Mouse (Mus musculus): ENCODE measurements around the gene Stam2. TPM values are rescaled to one million over a fixed set of nuclear protein-coding genes. Genes with fewer than 3 reads are reported as not detected.
A peak's percentile ranks its signal among the peaks of the same experiment; 100 is the strongest.

The Stam2 gene
- total and polyA plus RNA-seq, 3 experiments = 9.3 to 25.8 (median 23.0) TPM

DNA sequence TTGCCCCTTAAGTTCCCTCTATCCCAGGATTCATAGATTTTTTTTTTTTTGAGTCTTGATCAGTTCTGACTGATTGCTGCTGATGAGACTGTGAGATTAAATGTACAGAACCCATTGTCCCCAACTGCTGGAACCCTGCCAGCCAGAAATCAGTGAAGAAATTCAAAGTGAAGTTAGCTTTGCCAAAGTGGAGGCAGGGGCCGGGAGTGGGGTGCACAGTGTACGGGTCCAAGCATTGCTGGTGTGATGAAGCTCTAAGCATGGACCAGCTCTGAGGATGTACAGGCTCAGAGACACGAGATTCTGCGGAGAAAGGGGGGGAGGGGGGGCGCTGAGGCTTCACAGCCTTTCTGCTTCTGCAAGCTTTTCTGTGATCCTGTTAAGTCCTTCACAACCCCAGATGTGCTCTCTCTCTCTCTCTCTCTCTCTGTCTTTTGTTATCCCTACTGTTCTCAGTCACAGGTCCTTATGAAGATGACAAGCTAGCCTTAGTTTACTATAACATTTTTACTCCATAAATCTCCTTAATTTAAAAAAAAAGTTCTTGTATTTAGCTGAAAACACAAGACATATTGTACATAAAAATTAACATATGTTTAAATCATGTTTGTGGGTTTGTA, 30.8 kb upstream of the Stam2 start:
- Histone ChIP-seq H3K9me3 (replicated peaks) (no peaks in the 10 kb centered on the region), H3K4me3 (ENCODE audit: low read depth, low read length) (no peak overlapping the region), H3K36me3 (replicated peaks) (no peaks in the 10 kb centered on the region), H3K4me1 (ENCODE audit: insufficient read depth, low read depth, low read length) (no peaks in the 10 kb centered on the region), H3K27me3 (ENCODE audit: insufficient read depth, low read length) (peaks cover 3% of the 10 kb centered on the region; the same call in 1 of the 2 replicates)
- TF ChIP-seq CTCF (IDR thresholded peaks at IDR 0.05; ENCODE audit: low read depth, low read length) = no peak
- no peak for TF ChIP-seq GATA1 (IDR thresholded peaks at IDR 0.05; ENCODE audit: borderline replicate concordance, low read length)
- no peak for TF ChIP-seq POLR2AphosphoS5 (IDR thresholded peaks at IDR 0.05; ENCODE audit: insufficient replicate concordance, low read depth, low read length)
- no peak for TF ChIP-seq GATA2 (IDR thresholded peaks at IDR 0.05; ENCODE audit: borderline replicate concordance, low read depth, low read length)
- no peak for TF ChIP-seq TAL1 (conservative IDR thresholded peaks at IDR 0.05; ENCODE audit: low read depth, low read length)
- ATAC-seq (ENCODE audit: extremely low read depth, insufficient number of reproducible peaks, low FRiP score, poor library complexity, severe bottlenecking) (no peak), DNase-seq (ENCODE audit: low spot score) (no peak)

DNA sequence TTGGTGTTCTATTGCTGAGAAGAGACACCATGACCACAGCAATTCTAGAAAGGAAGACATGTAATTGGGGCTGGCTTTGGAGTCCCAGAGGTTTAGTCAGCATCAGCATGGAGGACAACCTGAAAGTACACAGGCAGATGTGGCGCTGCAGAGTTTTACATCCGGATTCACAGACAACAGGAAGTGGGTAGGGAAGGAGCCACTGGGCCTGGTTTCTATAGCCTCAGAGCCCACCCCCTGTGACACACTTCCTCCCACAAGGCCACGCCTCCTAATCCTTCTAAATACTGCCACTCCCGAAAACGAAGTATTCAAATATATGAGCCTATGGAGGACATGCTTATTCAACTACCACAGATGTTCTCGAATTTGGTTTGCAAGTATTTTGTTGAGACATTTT, 23.0 kb upstream of the Stam2 start:
- no peak for DNase-seq (ENCODE audit: low spot score)
- Histone ChIP-seq H3K4me1 (ENCODE audit: insufficient read depth, low read depth, low read length) (no peaks in the 10 kb centered on the region), H3K9me3 (replicated peaks) (0 out of 2 replicates have a peak, but pooled peaks cover 3% of the 10 kb centered on the region), H3K4me3 (ENCODE audit: low read depth, low read length) (no peak overlapping the region), H3K36me3 (replicated peaks) (no peaks in the 10 kb centered on the region), H3K27me3 (ENCODE audit: insufficient read depth, low read length) (no peaks in the 10 kb centered on the region)
- ATAC-seq (ENCODE audit: extremely low read depth, insufficient number of reproducible peaks, low FRiP score, poor library complexity, severe bottlenecking) = no peak
- TF ChIP-seq GATA2 (IDR thresholded peaks at IDR 0.05; ENCODE audit: borderline replicate concordance, low read depth, low read length) (no peak), CTCF (IDR thresholded peaks at IDR 0.05; ENCODE audit: low read depth, low read length) (no peak), GATA1 (IDR thresholded peaks at IDR 0.05; ENCODE audit: borderline replicate concordance, low read length) (no peak), TAL1 (conservative IDR thresholded peaks at IDR 0.05; ENCODE audit: low read depth, low read length) (no peak), POLR2AphosphoS5 (IDR thresholded peaks at IDR 0.05; ENCODE audit: insufficient replicate concordance, low read depth, low read length) (no peak)

DNA sequence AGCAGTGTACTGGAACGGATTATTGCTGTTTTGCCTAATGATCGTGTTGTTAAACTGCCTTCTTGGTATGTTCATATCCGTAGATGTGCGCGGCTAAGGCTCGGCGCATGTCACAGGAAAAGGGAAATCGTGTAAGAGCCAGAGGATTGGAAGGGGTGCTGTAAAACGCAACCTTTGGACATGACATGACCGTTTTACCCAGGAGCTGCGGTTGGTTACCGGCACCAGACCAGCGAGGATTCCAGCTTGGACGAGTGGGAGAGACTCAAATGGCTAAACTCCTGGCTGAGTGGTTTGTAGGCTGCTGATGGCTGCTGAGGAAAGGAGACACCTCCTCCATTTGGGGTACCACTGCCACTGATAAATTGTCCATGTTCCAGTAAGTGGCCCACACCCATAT, 21.8 kb upstream of the Stam2 start:
- no peaks in the 10 kb centered on the region for H3K4me1 ChIP-seq (ENCODE audit: insufficient read depth, low read depth, low read length)
- no peak for TF ChIP-seq POLR2AphosphoS5 (IDR thresholded peaks at IDR 0.05; ENCODE audit: insufficient replicate concordance, low read depth, low read length)
- no peak for TF ChIP-seq TAL1 (conservative IDR thresholded peaks at IDR 0.05; ENCODE audit: low read depth, low read length)
- no peak for TF ChIP-seq GATA1 (IDR thresholded peaks at IDR 0.05; ENCODE audit: borderline replicate concordance, low read length)
- TF ChIP-seq GATA2 (IDR thresholded peaks at IDR 0.05; ENCODE audit: borderline replicate concordance, low read depth, low read length) = no peak
- TF ChIP-seq CTCF (IDR thresholded peaks at IDR 0.05; ENCODE audit: low read depth, low read length) = no peak
- H3K9me3 ChIP-seq (replicated peaks) = 0 out of 2 replicates have a peak, but pooled peaks cover 3% of the 10 kb centered on the region
- no peak for DNase-seq (ENCODE audit: low spot score)
- H3K27me3 ChIP-seq (ENCODE audit: insufficient read depth, low read length) = no peaks in the 10 kb centered on the region
- no peaks in the 10 kb centered on the region for H3K36me3 ChIP-seq (replicated peaks)
- no peak for ATAC-seq (ENCODE audit: extremely low read depth, insufficient number of reproducible peaks, low FRiP score, poor library complexity, severe bottlenecking)
- H3K4me3 ChIP-seq (ENCODE audit: low read depth, low read length) = no peak overlapping the region

DNA sequence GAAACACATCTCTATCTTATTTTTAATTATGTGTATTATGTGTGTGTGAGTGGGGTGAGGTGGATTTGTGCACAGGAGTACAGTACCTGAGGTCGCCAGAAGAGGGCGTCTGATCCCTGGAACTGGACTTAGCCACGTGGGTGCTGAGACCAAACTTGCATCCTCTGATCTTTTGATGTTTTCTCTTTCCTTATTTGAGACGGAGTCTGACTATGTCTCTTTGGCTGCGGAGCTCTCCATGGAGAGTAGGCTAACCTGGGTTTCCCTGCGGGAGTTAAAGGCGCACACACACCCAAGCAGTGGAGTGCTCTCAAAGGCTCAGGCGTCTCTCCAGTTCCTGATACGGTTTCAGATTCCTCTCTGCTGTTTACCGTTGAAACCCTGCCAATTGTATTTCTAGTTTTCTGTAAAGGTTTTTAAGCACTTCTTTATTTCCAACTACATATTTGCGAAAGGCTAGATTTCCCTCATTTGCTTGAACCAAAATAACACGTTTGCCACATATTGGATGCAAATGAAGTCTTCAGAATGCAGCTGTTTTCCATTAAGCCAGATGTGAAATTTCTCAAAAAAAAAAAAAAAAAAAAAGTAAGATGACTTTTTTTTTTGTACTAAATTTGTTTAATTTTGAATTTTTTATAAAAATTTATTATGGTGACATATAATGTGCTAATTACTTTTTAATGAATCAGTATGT, 21.1 kb upstream of the Stam2 start:
- no peaks in the 10 kb centered on the region for H3K36me3 ChIP-seq (replicated peaks)
- TF ChIP-seq POLR2AphosphoS5 (IDR thresholded peaks at IDR 0.05; ENCODE audit: insufficient replicate concordance, low read depth, low read length) = no peak
- no peak for TF ChIP-seq GATA2 (IDR thresholded peaks at IDR 0.05; ENCODE audit: borderline replicate concordance, low read depth, low read length)
- TF ChIP-seq CTCF (IDR thresholded peaks at IDR 0.05; ENCODE audit: low read depth, low read length) = peak; percentile 62
- H3K4me3 ChIP-seq (ENCODE audit: low read depth, low read length) = no peak overlapping the region
- no peak for ATAC-seq (ENCODE audit: extremely low read depth, insufficient number of reproducible peaks, low FRiP score, poor library complexity, severe bottlenecking)
- H3K4me1 ChIP-seq (ENCODE audit: insufficient read depth, low read depth, low read length) = no peaks in the 10 kb centered on the region; the same call in 1 of the 2 replicates
- no peak for DNase-seq (ENCODE audit: low spot score)
- no peaks in the 10 kb centered on the region for H3K27me3 ChIP-seq (ENCODE audit: insufficient read depth, low read length)
- H3K9me3 ChIP-seq (replicated peaks) = 0 out of 2 replicates have a peak, but pooled peaks cover 3% of the 10 kb centered on the region

DNA sequence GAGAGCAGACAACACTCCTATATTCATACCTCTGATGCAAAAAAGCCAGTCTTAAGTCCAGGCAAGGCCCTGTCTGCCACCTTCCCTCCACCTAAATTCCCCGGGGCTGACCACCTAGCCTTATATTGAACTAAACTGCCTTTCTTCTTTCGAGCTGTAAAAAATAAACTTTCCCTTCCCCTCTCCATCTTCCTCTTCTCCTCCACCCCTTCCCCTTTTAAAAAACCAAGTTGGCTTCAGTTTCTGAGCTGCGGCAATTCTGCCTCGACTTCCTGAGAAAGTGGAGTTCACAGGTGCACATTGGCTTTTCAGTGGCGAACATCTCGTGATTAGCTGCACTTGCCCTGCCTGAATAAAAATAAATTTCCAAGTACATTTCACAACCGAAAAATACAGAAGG, 20.4 kb upstream of the Stam2 start:
- H3K4me1 ChIP-seq (ENCODE audit: insufficient read depth, low read depth, low read length) = no peaks in the 10 kb centered on the region; the same call in 1 of the 2 replicates
- TF ChIP-seq TAL1 (conservative IDR thresholded peaks at IDR 0.05; ENCODE audit: low read depth, low read length) (no peak), GATA2 (IDR thresholded peaks at IDR 0.05; ENCODE audit: borderline replicate concordance, low read depth, low read length) (no peak)
- DNase-seq (ENCODE audit: low spot score) (no peak), ATAC-seq (ENCODE audit: extremely low read depth, insufficient number of reproducible peaks, low FRiP score, poor library complexity, severe bottlenecking) (no peak)
- no peak overlapping the region for H3K4me3 ChIP-seq (ENCODE audit: low read depth, low read length)
- 0 out of 2 replicates have a peak, but pooled peaks cover 3% of the 10 kb centered on the region for H3K9me3 ChIP-seq (replicated peaks)
- no peaks in the 10 kb centered on the region for H3K27me3 ChIP-seq (ENCODE audit: insufficient read depth, low read length)
- no peaks in the 10 kb centered on the region for H3K36me3 ChIP-seq (replicated peaks)

DNA sequence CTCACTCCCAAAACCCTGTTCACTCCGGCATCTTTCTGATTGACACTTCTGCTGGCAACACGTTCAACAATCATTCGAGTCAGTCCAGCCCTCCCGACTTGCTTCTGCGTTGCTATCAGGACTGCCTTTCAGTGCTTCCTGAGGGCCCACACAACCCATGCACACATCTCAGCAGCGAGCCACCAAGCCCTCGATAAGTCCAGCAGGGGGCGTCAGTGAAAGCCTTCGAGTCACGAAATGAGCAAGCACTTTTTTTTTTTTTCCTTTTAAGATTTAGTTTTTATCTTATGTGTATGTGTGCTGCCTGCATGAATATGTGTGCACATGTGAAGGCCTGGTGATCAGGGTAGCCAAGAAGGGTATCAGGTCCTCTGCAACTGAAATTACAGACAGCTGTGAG, 16.5 kb upstream of the Stam2 start:
- no peak overlapping the region for H3K4me3 ChIP-seq (ENCODE audit: low read depth, low read length)
- no peaks in the 10 kb centered on the region; the same call in 1 of the 2 replicates for H3K4me1 ChIP-seq (ENCODE audit: insufficient read depth, low read depth, low read length)
- H3K36me3 ChIP-seq (replicated peaks) = no peaks in the 10 kb centered on the region
- H3K9me3 ChIP-seq (replicated peaks) = no peaks in the 10 kb centered on the region
- TF ChIP-seq POLR2AphosphoS5 (IDR thresholded peaks at IDR 0.05; ENCODE audit: insufficient replicate concordance, low read depth, low read length) (no peak), TAL1 (conservative IDR thresholded peaks at IDR 0.05; ENCODE audit: low read depth, low read length) (no peak), GATA1 (IDR thresholded peaks at IDR 0.05; ENCODE audit: borderline replicate concordance, low read length) (no peak), GATA2 (IDR thresholded peaks at IDR 0.05; ENCODE audit: borderline replicate concordance, low read depth, low read length) (no peak), CTCF (IDR thresholded peaks at IDR 0.05; ENCODE audit: low read depth, low read length) (no peak)
- DNase-seq (ENCODE audit: low spot score) = no peak
- H3K27me3 ChIP-seq (ENCODE audit: insufficient read depth, low read length) = no peaks in the 10 kb centered on the region
- no peak for ATAC-seq (ENCODE audit: extremely low read depth, insufficient number of reproducible peaks, low FRiP score, poor library complexity, severe bottlenecking)
